Mouse (Mus musculus) brown adipose tissue, adult 24 weeks (tissue): ENCODE measurements around the gene Ncoa5. TPM values are rescaled to one million over a fixed set of nuclear protein-coding genes. Genes with fewer than 3 reads are reported as not detected.

Source experiments
- H3K27ac ChIP-seq: fragments of 200-500 bp; replicated peaks from 2 replicates; pipeline ENCODE4 v1.5.1; 2012; ENCODE audit warnings: low read depth, mild to moderate bottlenecking, low read length
- H3K4me1 ChIP-seq: fragments of 200-500 bp; 2 replicates; pipeline ENCODE4 v1.6.1; 2012; ENCODE audit warnings: low read length, mixed read lengths; ENCODE audit not compliant: control insufficient read depth, insufficient read depth, insufficient read length
- H3K4me3 ChIP-seq: fragments of 200-500 bp; 2 replicates; pipeline ENCODE4 v1.5.1; 2012; ENCODE audit warnings: low read depth, mild to moderate bottlenecking, low read length, moderate library complexity; ENCODE audit not compliant: insufficient read depth
- polyA plus RNA-seq: library from polyadenylated mRNA; stranded (reverse); fragments of >200 nt; gene quantifications from 2 replicates; pipeline ENCODE4 v1.2.4, GENCODE M21; 2012; ENCODE audit not compliant: missing spikeins, insufficient read depth, insufficient read length

Gene Ncoa5
- 7.5 TPM in 2 replicates for polyA plus RNA-seq

- H3K27ac ChIP-seq, result peak within 1 kb of the TSS; percentile 89
- H3K4me3 ChIP-seq, result peak within 1 kb of the TSS; percentile 95
- H3K4me1 ChIP-seq, result no peaks in the 10 kb centered on the region
These were observed at the start of gene Ncoa5 for GRCm38 (mm10) chr2:165034131-165035057. Gene Ncoa5, minus strand, starts transcription at chr2:165034867.

DNA sequence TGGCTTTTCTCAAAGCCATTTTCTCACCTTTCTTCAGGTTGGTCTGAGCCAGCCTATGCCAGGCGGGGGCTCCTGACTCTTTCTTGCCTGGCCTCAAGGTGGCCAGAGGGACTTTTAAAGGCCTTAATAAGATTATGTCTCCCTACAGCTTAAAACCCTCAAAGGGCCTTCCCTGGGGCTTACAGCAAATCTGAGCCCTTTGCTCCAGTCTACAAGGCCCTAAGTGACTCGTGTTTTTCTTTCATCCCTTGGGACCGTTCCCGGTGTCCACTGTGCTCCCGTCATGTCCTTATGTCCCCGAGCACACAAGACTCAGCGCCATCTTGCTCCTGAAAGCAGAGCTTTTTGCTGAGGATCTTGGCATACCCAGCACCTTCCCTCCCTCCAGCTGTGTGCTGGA lies 46.6 kb upstream of the Ncoa5 start:
- no peaks in the 10 kb centered on the region for H3K4me1 ChIP-seq
- no peak overlapping the region for H3K27ac ChIP-seq

GRCm38 (mm10) chr2:165080657-165081056 lies 46.0 kb upstream of the Ncoa5 start:
- no peak overlapping the region for H3K4me3 ChIP-seq
- H3K4me1 ChIP-seq, result no peaks in the 10 kb centered on the region
- H3K27ac ChIP-seq, result no peak overlapping the region

More for the DNA sequence above, 46.6 kb upstream of the Ncoa5 start:
- H3K4me3 ChIP-seq, result no peak overlapping the region

GRCm38 (mm10) chr2:165078605-165079004 lies 43.9 kb upstream of the Ncoa5 start:
- no peaks in the 10 kb centered on the region for H3K4me1 ChIP-seq
- no peak overlapping the region for H3K27ac ChIP-seq
- no peak overlapping the region for H3K4me3 ChIP-seq

DNA sequence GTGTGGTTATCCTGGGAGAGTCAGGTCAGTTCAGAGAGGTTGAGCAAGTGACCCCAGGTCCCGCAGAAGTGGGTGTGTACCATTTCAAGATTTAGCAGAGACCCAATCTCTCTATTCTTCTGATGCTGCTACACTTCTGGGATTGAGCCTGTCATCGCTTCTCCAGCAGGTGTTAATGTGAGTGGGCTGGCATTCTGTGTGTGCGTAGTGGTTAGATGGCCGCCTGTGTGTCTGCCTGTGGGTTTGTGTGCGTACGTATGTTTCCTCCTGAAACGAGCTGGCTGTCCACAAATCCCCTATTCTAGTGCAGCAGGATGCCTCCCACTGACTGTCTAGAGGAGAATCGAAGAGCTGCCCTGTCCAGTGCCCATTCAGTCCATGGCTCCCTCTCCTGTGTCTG lies 43.4 kb upstream of the Ncoa5 start:
- no peaks in the 10 kb centered on the region for H3K4me1 ChIP-seq
- no peak overlapping the region for H3K27ac ChIP-seq
- no peak overlapping the region for H3K4me3 ChIP-seq

DNA sequence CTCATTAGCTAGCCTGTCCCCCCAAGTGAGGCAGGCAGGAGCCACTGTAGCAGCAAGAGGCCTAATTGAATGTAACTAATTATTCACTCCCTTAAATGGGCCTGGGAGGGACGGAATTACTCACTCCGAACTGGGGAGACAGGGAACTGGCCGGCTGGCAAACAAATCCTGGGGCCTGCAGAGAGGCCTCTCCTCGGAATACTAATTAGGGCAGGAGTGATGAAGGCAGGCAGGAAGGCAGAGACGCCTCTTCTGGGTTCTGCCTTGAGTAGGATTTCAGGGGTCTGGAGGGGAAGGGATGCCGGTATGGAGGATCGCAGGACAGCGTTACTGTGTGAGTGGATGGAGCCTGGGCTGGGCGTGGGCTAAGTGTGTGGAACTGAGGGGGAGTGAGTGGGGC lies 42.4 kb upstream of the Ncoa5 start:
- Histone ChIP-seq H3K27ac (no peak overlapping the region), H3K4me1 (no peaks in the 10 kb centered on the region), H3K4me3 (no peak overlapping the region)

DNA sequence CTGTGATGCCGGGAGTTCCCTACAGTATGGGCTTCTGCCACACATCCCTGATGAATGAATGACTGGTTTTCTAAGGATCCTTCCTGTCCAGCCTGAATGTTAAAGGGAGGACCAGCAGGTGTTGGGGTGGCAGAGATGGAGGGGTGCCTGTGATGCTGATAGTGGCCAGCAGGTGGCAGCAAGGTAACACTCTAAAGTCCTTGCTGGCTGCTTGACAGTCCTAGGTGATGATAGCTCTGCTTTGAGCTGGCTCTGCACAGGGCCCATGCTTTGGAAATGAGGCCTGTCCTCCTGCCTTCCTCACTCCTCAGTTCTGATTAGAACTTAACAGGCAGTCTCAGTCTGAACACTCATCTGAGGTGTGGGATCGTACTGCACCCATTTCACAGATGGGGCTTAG lies 40.3 kb upstream of the Ncoa5 start:
- no peak overlapping the region for H3K4me3 ChIP-seq
- H3K4me1 ChIP-seq, result no peaks in the 10 kb centered on the region
- no peak overlapping the region for H3K27ac ChIP-seq

DNA sequence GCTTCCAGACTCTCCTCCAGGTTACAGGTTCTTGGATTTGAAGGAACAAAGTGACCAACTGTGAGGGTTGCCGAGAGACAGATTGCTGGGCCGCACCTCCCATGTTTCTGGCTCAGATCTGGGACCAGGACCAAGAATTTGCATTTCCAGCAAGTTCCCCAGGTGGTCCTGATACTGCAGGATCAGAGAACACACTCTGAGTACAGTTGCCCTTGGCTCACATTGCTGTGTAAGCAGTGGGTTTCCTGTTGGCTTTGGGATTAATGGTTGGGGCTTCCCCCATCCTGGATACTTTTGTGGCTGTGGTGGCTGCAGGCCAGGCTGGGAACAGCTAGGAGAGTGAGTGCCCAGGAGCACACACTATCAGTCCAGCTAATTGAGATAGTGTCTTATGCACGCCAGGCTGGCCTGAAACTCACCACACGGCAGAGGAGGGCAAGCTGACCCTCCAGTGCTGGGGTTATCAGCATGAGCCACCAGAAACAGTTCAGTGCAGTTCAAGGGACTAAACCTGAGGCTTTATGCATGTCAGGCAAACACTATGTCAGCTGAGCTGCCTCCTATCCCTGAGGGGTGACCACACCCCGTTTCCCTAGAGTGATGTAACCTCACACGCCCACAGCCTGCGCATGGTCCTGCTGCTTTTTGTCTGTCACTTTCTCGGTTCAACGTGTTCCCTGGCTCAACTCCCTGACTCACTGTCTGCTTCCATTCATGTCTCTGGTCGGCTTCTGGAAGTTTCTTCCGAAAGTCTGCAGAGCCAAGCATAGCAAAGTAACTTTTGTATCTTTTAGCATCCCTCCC lies 39.6 kb upstream of the Ncoa5 start:
- H3K27ac ChIP-seq, result no peak overlapping the region
- no peak overlapping the region for H3K4me3 ChIP-seq
- no peaks in the 10 kb centered on the region for H3K4me1 ChIP-seq

GRCm38 (mm10) chr2:165073381-165073781 lies 38.7 kb upstream of the Ncoa5 start:
- Histone ChIP-seq H3K4me3 (no peak overlapping the region), H3K4me1 (no peaks in the 10 kb centered on the region), H3K27ac (no peak overlapping the region)

- Histone ChIP-seq H3K4me3 (no peak overlapping the region), H3K4me1 (no peaks in the 10 kb centered on the region), H3K27ac (no peak overlapping the region)
These were observed 35.6 kb upstream of the Ncoa5 start for GRCm38 (mm10) chr2:165070096-165070816.

DNA sequence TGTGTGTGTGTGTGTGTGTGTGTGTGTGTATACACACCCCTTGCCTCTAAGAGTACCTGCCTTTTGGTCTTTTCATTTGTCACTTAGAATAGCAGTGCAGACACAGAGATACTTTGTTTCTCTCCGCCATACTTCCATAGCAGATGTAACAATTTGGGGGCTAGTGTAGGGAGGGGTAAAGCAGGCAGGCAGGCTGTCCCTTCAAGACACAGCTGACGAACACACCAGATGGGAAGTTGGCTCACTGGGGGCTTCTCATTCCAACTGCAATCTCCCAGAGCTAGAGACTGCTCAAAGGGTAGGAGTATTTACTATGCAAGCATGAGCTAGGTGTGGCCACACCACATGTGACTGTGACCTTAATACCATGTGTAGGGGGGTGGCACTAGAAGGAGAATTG lies 34.1 kb upstream of the Ncoa5 start:
- Histone ChIP-seq H3K4me1 (no peaks in the 10 kb centered on the region), H3K27ac (no peak overlapping the region), H3K4me3 (no peak overlapping the region)

GRCm38 (mm10) chr2:165064489-165064888 lies 29.8 kb upstream of the Ncoa5 start:
- no peaks in the 10 kb centered on the region for H3K4me1 ChIP-seq
- H3K4me3 ChIP-seq, result no peak overlapping the region

DNA sequence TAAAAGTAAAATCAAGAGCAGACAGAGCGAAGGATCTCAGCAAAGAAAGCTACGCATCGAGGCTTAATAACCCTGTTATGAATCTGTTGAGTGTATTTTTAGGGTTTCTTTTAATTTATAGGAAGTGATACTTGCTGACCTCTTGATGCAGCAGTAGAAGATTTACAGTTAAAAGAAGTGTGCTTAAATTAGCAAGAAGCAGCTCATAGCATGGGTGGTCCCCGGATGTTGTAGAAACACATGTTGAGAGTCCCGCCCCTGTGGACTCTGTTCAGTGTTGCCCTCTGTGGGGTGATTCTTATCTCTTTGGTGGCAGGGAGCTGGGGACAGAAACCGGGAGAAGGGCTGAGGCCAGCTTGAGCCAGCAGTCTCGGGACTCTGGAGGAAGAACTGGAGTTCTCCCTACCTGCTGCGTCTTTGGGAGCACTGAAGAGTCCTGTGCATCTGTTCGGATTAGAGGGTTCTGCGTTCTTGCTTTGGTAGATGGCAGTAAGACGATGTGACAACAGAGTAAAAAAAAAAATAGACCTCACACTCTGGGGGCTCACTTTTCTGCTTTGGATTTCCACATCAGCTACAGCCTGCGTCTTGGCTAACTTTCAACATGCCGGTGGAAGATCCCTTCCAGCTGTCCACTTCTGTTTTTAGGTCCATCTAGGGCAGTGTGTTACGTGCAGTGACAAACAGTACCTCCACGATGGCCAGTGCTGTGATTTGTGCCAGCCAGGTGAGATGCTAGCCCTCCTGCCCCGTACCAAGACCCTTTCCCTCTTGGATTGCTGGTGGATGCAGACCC lies 27.2 kb upstream of the Ncoa5 start:
- Histone ChIP-seq H3K4me1 (no peaks in the 10 kb centered on the region), H3K4me3 (no peak overlapping the region), H3K27ac (no peak overlapping the region)

More at GRCm38 (mm10) chr2:165064489-165064888, 29.8 kb upstream of the Ncoa5 start:
- H3K27ac ChIP-seq, result no peak overlapping the region

DNA sequence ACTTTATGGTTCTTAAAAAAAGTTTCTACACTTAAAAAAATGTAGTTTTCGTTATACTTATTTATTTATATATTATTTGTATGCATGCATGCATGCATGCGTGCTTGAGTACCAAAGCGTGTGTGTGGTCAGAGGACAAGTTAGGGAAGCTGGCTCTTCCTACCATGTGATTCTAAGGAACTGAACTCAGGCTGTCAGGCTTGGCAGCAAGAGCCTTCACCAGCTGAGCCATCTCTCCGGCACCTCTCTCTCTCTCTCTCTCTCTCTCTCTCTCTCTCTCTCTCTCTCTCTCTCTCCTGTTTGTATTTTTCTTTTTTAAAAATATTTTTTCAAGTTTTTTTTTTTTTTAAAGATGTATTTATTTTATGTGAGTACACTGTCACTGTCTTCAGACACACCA lies 25.3 kb upstream of the Ncoa5 start:
- no peaks in the 10 kb centered on the region for H3K4me1 ChIP-seq
- no peak overlapping the region for H3K27ac ChIP-seq
- no peak overlapping the region for H3K4me3 ChIP-seq
